Mouse (Mus musculus) retina, embryonic 14.5 days (tissue): ENCODE data around the gene Skp2.

Experiments used
- DNase-seq: peaks from one replicate; pipeline ENCODE4 v3.0.0-alpha.2; 2015; ENCODE audit warnings: low spot score

Gene Skp2

GRCm38 (mm10) chr15:9155325-9155724, at the start of gene Skp2:
TSS of gene Skp2 (minus strand) at chr15:9155425.
- DNase-seq: no peak

GRCm38 (mm10) chr15:9198421-9198820, 43.2 kb upstream of the Skp2 start:
- no peak for DNase-seq

GRCm38 (mm10) chr15:9192685-9193084, 37.5 kb upstream of the Skp2 start:
- DNase-seq: peak; percentile 8

- no peak for DNase-seq
Measured at GRCm38 (mm10) chr15:9189796-9190195, 34.6 kb upstream of the Skp2 start.

- no peak for DNase-seq
Measured at GRCm38 (mm10) chr15:9183995-9184394, 28.8 kb upstream of the Skp2 start.

GRCm38 (mm10) chr15:9177038-9177437, 21.8 kb upstream of the Skp2 start:
- no peak for DNase-seq

- DNase-seq: no peak
Measured at GRCm38 (mm10) chr15:9164125-9164524, 8.9 kb upstream of the Skp2 start.

GRCm38 (mm10) chr15:9162557-9163070, 7.4 kb upstream of the Skp2 start:
- no peak for DNase-seq

GRCm38 (mm10) chr15:9140684-9141171, 14.5 kb downstream of the Skp2 start:
- DNase-seq: peak; percentile 53

- DNase-seq: peak; percentile 97
Measured at GRCm38 (mm10) chr15:9140252-9140680, 15.0 kb downstream of the Skp2 start, which contains the start of gene Lmbrd2. TSS of gene Lmbrd2 (plus strand) at chr15:9140550.

GRCm38 (mm10) chr15:9139447-9139846, 15.8 kb downstream of the Skp2 start:
- DNase-seq: peak; percentile 5

- DNase-seq: no peak
Measured at GRCm38 (mm10) chr15:9134891-9135507, 20.2 kb downstream of the Skp2 start.

- no peak for DNase-seq
Measured at GRCm38 (mm10) chr15:9132693-9133443, 22.4 kb downstream of the Skp2 start.

GRCm38 (mm10) chr15:9131499-9131888, 23.7 kb downstream of the Skp2 start:
- no peak for DNase-seq

- no peak for DNase-seq
Measured at GRCm38 (mm10) chr15:9130772-9131498, 24.3 kb downstream of the Skp2 start.

GRCm38 (mm10) chr15:9127051-9127791, 28.0 kb downstream of the Skp2 start:
- DNase-seq: no peak

GRCm38 (mm10) chr15:9124856-9125255, 30.4 kb downstream of the Skp2 start:
- no peak for DNase-seq

- no peak for DNase-seq
Measured at GRCm38 (mm10) chr15:9122989-9123388, 32.2 kb downstream of the Skp2 start.

- peak; percentile 81 for DNase-seq
Measured at GRCm38 (mm10) chr15:9120081-9120480, 35.1 kb downstream of the Skp2 start.

- no peak for DNase-seq
Measured at GRCm38 (mm10) chr15:9118852-9119251, 36.4 kb downstream of the Skp2 start.

- DNase-seq: no peak
Measured at GRCm38 (mm10) chr15:9114599-9114998, 40.6 kb downstream of the Skp2 start.

GRCm38 (mm10) chr15:9114131-9114530, 41.1 kb downstream of the Skp2 start:
- no peak for DNase-seq
